19 mouse cellular contexts compared by ENCODE assay signal in genomic region chr6:143841109-143841638, GRCm38 (mm10).
A peak's percentile ranks its signal among the peaks of the same experiment; 100 is the strongest.
DNase-seq lines count a peak whose midpoint lies in the region; ATAC-seq and TF ChIP-seq lines count a peak whose summit lies in the region.
"Had no signal": no experiment of that assay in that cellular context is flagged by ENCODE, and none has a peak within 500 bp of the region (broad histone marks: within the 10 kb centered on the region; RNA-seq: fewer than 3 reads in every experiment).

No protein-coding gene starts in this region.

- TF ChIP-seq RAD21 in MEL (IDR thresholded peaks at IDR 0.05; ENCODE audit: low read depth, low read length): no peak

- H3K9ac ChIP-seq in MEL (ENCODE audit: control insufficient read depth, low read depth, low read length, poor library complexity, severe bottlenecking): peak overlapping the region; percentile 33
- H3K9ac ChIP-seq: embryonic facial prominence, embryonic 12.5 days; heart, embryonic 15.5 days; hindbrain, embryonic 13.5 days; intestine, embryonic 15.5 days had no signal

- peaks cover 23% of the 10 kb centered on the region for H3K79me2 ChIP-seq in MEL (ENCODE audit: control insufficient read depth, insufficient read depth, low read length, poor library complexity)

- no peak for ATAC-seq in megakaryocyte-erythroid progenitor cell, adult 5-6 weeks (replicated peaks; ENCODE audit: low FRiP score, low TSS enrichment, poor library complexity, severe bottlenecking)
- ATAC-seq: forebrain, embryonic 16.5 days; hindbrain, postnatal 0 days; intestine, embryonic 15.5 days had no signal

- H3K9me3 ChIP-seq in MEL (replicated peaks; ENCODE audit: insufficient read depth, low read length): no peaks in the 10 kb centered on the region
- H3K9me3 ChIP-seq: embryonic facial prominence, embryonic 12.5 days; heart, embryonic 15.5 days; hindbrain, embryonic 13.5 days; intestine, embryonic 15.5 days had no signal

- peak overlapping the region; percentile 70 for H3K27ac ChIP-seq in layer of hippocampus, adult 2 months
- H3K27ac ChIP-seq in MEL (ENCODE audit: control insufficient read depth, low read depth, low read length): peak overlapping the region; percentile 94
- H3K27ac ChIP-seq: embryonic facial prominence, embryonic 12.5 days; heart, embryonic 15.5 days; hindbrain, embryonic 13.5 days; hindbrain, postnatal 0 days; intestine, embryonic 15.5 days had no signal

- H3K4me3 ChIP-seq in layer of hippocampus, adult 2 months: no peak overlapping the region
- H3K4me3 ChIP-seq in MEL (ENCODE audit: control insufficient read depth in 1 of 2, insufficient read depth in 1 of 2, low read depth in 2 of 2, low read length in 2 of 2): peak overlapping the region; percentile 3 to 9; a peak in 3 of 4 replicates
- H3K4me3 ChIP-seq: embryonic facial prominence, embryonic 12.5 days; heart, embryonic 15.5 days; hindbrain, embryonic 13.5 days; intestine, embryonic 15.5 days had no signal

- H3K4me1 ChIP-seq in MEL (ENCODE audit: control insufficient read depth in 1 of 2, insufficient read depth in 2 of 2, low read length in 2 of 2): peaks cover 35 to 54% of the 10 kb centered on the region in 2 experiments
- H3K4me1 ChIP-seq: heart, embryonic 15.5 days; intestine, embryonic 15.5 days had no signal

- TF ChIP-seq POLR2A in MEL (IDR thresholded peaks at IDR 0.05; ENCODE audit: control insufficient read depth in 1 of 2, insufficient read depth in 1 of 2, low read depth in 1 of 2, low read length in 2 of 2, poor library complexity in 1 of 2): peak in 1 of 2 experiments; percentile 26; a peak in 2 of 4 replicates

- peak; percentile 45 to 72; a peak in 3 of 4 replicates for TF ChIP-seq EP300 in MEL (IDR thresholded peaks at IDR 0.05; ENCODE audit: low read depth in 1 of 2, low read length in 2 of 2)

- no peak for TF ChIP-seq CTCF in layer of hippocampus, adult 2 months (conservative IDR thresholded peaks at IDR 0.05)
- TF ChIP-seq CTCF in MEL (IDR thresholded peaks at IDR 0.05 in 2 of 3, conservative IDR thresholded peaks at IDR 0.05 in 1 of 3; ENCODE audit: control insufficient read depth in 1 of 3, insufficient read depth in 1 of 3, low read depth in 2 of 3, low read length in 3 of 3, poor library complexity in 1 of 3, severe bottlenecking in 1 of 3): no peak

- no peaks in the 10 kb centered on the region for H3K27me3 ChIP-seq in MEL (ENCODE audit: control insufficient read depth in 1 of 2, insufficient read depth in 2 of 2, low read length in 2 of 2)
- H3K27me3 ChIP-seq: heart, embryonic 15.5 days; hindbrain, embryonic 13.5 days; intestine, embryonic 15.5 days had no signal

- peaks cover 0 to 72% of the 10 kb centered on the region in 2 experiments; a peak in 3 of 4 replicates for H3K36me3 ChIP-seq in MEL (ENCODE audit: control insufficient read depth in 1 of 2, insufficient read depth in 2 of 2, low read length in 2 of 2)
- H3K36me3 ChIP-seq: embryonic facial prominence, embryonic 12.5 days; heart, embryonic 15.5 days; hindbrain, embryonic 13.5 days; intestine, embryonic 15.5 days had no signal

- peak; percentile 12 for DNase-seq in heart, postnatal 4 days
- DNase-seq in heart, adult 9 months (ENCODE audit: low spot score in 2 of 2): no peak
- peak in 1 of 2 experiments; percentile 23 for DNase-seq in layer of hippocampus, adult 2 months (ENCODE audit: low spot score in 2 of 2)
- no peak for DNase-seq in layer of hippocampus, postnatal 25 days (ENCODE audit: extremely low spot score in 1 of 2, low spot score in 1 of 2)
- DNase-seq in MEL (ENCODE audit: low read depth, low spot score) (peak; percentile 83), MEL-GATA-1-ER (ENCODE audit: extremely low read depth, low read depth) (peak; percentile 68)
- DNase-seq: adrenal gland, postnatal 10 days; cerebellum, adult 11-12 months; cerebellum, adult 9-10 months; cerebellum, postnatal 25 days; gastrocnemius, postnatal 36 days; heart, postnatal 14 days had no signal

TF ChIP-seq in MEL, 35 proteins besides CTCF, POLR2A, EP300 and RAD21:
- TF ChIP-seq MYB (IDR thresholded peaks at IDR 0.05; ENCODE audit: low read depth, low read length) (no peak), MXI1 (IDR thresholded peaks at IDR 0.05; ENCODE audit: low read depth, low read length) (0 out of 2 replicates have a peak, but pooled peaks have one; percentile 49), MAX (IDR thresholded peaks at IDR 0.05; ENCODE audit: low read length) (no peak), KAT2A (conservative IDR thresholded peaks at IDR 0.05; ENCODE audit: low read depth, low read length) (no peak), ZKSCAN1 (IDR thresholded peaks at IDR 0.05; ENCODE audit: low read depth, low read length) (no peak), ZC3H11A (IDR thresholded peaks at IDR 0.05; ENCODE audit: low read depth, low read length) (no peak), UBTF (IDR thresholded peaks at IDR 0.05; ENCODE audit: borderline replicate concordance, insufficient read depth, low read depth, low read length) (no peak), USF2 (IDR thresholded peaks at IDR 0.05; ENCODE audit: borderline replicate concordance in 1 of 2, insufficient read depth in 1 of 2, low read depth in 1 of 2, low read length in 2 of 2) (no peak), TBP (IDR thresholded peaks at IDR 0.05; ENCODE audit: low read depth, low read length) (no peak), POLR2AphosphoS5 (IDR thresholded peaks at IDR 0.05; ENCODE audit: borderline replicate concordance, low read depth, low read length) (no peak), RCOR1 (IDR thresholded peaks at IDR 0.05; ENCODE audit: low read depth, low read length) (no peak), E2F4 (IDR thresholded peaks at IDR 0.05; ENCODE audit: borderline replicate concordance, low read depth, low read length) (no peak), MAZ (IDR thresholded peaks at IDR 0.05; ENCODE audit: low read depth, low read length) (no peak), NELFE (IDR thresholded peaks at IDR 0.05; ENCODE audit: low read depth, low read length) (no peak), NRF1 (IDR thresholded peaks at IDR 0.05; ENCODE audit: insufficient read depth, low read depth, low read length, poor library complexity, severe bottlenecking) (no peak), CHD1 (IDR thresholded peaks at IDR 0.05; ENCODE audit: low read depth, low read length) (no peak), MEF2A (IDR thresholded peaks at IDR 0.05; ENCODE audit: extremely low read depth, insufficient replicate concordance, low read depth, low read length, poor library complexity, severe bottlenecking) (no peak), ZMIZ1 (IDR thresholded peaks at IDR 0.05; ENCODE audit: low read depth, low read length) (no peak), HCFC1 (IDR thresholded peaks at IDR 0.05; ENCODE audit: low read depth, low read length) (0 out of 2 replicates have a peak, but pooled peaks have one; percentile 31), GATA1 (IDR thresholded peaks at IDR 0.05; ENCODE audit: low read depth, low read length) (peak; percentile 67), GABPA (IDR thresholded peaks at IDR 0.05; ENCODE audit: low read depth, low read length) (no peak), BHLHE40 (IDR thresholded peaks at IDR 0.05; ENCODE audit: borderline replicate concordance, low read depth, low read length) (no peak), USF1 (IDR thresholded peaks at IDR 0.05; ENCODE audit: low read depth, low read length) (no peak), TAL1 (IDR thresholded peaks at IDR 0.05; ENCODE audit: low read length) (no peak), MAFK (IDR thresholded peaks at IDR 0.05; ENCODE audit: borderline replicate concordance, low read depth, low read length) (no peak), MYC (IDR thresholded peaks at IDR 0.05; ENCODE audit: low read depth, low read length) (no peak), CHD2 (IDR thresholded peaks at IDR 0.05; ENCODE audit: low read length) (no peak), SIN3A (IDR thresholded peaks at IDR 0.05; ENCODE audit: low read length) (peak; percentile 53), POLR2AphosphoS2 (IDR thresholded peaks at IDR 0.05; ENCODE audit: low read length) (no peak), ZNF384 (IDR thresholded peaks at IDR 0.05; ENCODE audit: low read depth, low read length) (no peak), SMC3 (IDR thresholded peaks at IDR 0.05; ENCODE audit: low read depth, low read length) (no peak), ELF1 (IDR thresholded peaks at IDR 0.05; ENCODE audit: low read depth, low read length) (no peak), JUND (IDR thresholded peaks at IDR 0.05; ENCODE audit: low read depth, low read length) (no peak), ETS1 (IDR thresholded peaks at IDR 0.05; ENCODE audit: low read depth, low read length) (peak; percentile 87), TCF12 (IDR thresholded peaks at IDR 0.05; ENCODE audit: low read depth, low read length) (peak; percentile 70)

Comparison
In these comparisons a context has a peak if more than half of its experiments do, and no peak if none do; other contexts are left out.
1. DNase-seq: peak in heart, postnatal 4 days (single experiment), MEL (single experiment) and MEL-GATA-1-ER (single experiment); none in heart, adult 9 months (0 of 2) and layer of hippocampus, postnatal 25 days (0 of 2).